Mouse (Mus musculus) ES-E14 (cell line): ENCODE data around the gene Cdc37. TPM values are rescaled to one million over a fixed set of nuclear protein-coding genes. Genes with fewer than 3 reads are reported as not detected.

Experiments used
- DNase-seq: peaks from one replicate; pipeline ENCODE4 v3.0.0-alpha.2; 2013; ENCODE audit warnings: low read depth, low spot score
- H3K27ac ChIP-seq: 2 replicates; pipeline ENCODE4 v1.5.1; 2012; ENCODE audit warnings: low read depth, mild to moderate bottlenecking, low read length, moderate library complexity, mixed read lengths; ENCODE audit not compliant: poor library complexity, insufficient read depth, severe bottlenecking
- H3K36me3 ChIP-seq: 2 replicates; pipeline ENCODE4 v1.6.1; 2012; ENCODE audit warnings: mild to moderate bottlenecking, low read length, moderate library complexity, mixed read lengths; ENCODE audit not compliant: control insufficient read depth, poor library complexity, insufficient read depth, severe bottlenecking
- H3K4me1 ChIP-seq, 2 experiments: fragments of 150-350 bp in 1 of 2; sonication (generic) in 1 of 2; 2 replicates each; pipeline ENCODE4 v1.6.1; 2012; ENCODE audit warnings: low read length in 2 of 2, mild to moderate bottlenecking in 1 of 2, mixed read lengths in 1 of 2; ENCODE audit not compliant: control insufficient read depth in 2 of 2, insufficient read depth in 2 of 2, poor library complexity in 1 of 2
- H3K4me3 ChIP-seq, 2 experiments: fragments of 150-350 bp in 1 of 2; sonication (generic) in 1 of 2; 2 replicates each; pipeline ENCODE4 v1.5.1; 2012; ENCODE audit warnings: low read length in 2 of 2, low read depth in 1 of 2, mild to moderate bottlenecking in 1 of 2, mixed read lengths in 1 of 2; ENCODE audit not compliant: insufficient read depth in 1 of 2, poor library complexity in 1 of 2, severe bottlenecking in 1 of 2
- H3K9ac ChIP-seq: 2 replicates; pipeline ENCODE4 v1.6.1; 2012; ENCODE audit warnings: low read depth, mild to moderate bottlenecking, low read length, mixed read lengths; ENCODE audit not compliant: poor library complexity, insufficient read depth, severe bottlenecking
- H3K9me3 ChIP-seq: fragments of 150-350 bp; sonication (generic); 2 replicates; pipeline ENCODE4 v1.6.1; 2012; ENCODE audit warnings: low read depth, mild to moderate bottlenecking, low read length; ENCODE audit not compliant: control insufficient read depth, insufficient read depth
- CHD2 ChIP-seq: IDR thresholded peaks from 2 replicates; pipeline ENCODE4 v1.6.1; 2014; ENCODE audit warnings: mild to moderate bottlenecking, low read depth, low read length, inconsistent platforms
- HCFC1 ChIP-seq: IDR thresholded peaks from 2 replicates; pipeline ENCODE4 v1.6.1; 2012; ENCODE audit warnings: low read length, inconsistent platforms, borderline replicate concordance; ENCODE audit not compliant: insufficient read depth
- MAFK ChIP-seq: IDR thresholded peaks from 2 replicates; pipeline ENCODE4 v1.6.1; 2014; ENCODE audit warnings: mild to moderate bottlenecking, low read depth, low read length, inconsistent platforms; ENCODE audit not compliant: insufficient read depth
- ZC3H11A ChIP-seq: IDR thresholded peaks from 2 replicates; pipeline ENCODE4 v1.6.1; 2012; ENCODE audit warnings: low read depth, mild to moderate bottlenecking, inconsistent platforms, low read length, borderline replicate concordance
- ZNF384 ChIP-seq: IDR thresholded peaks from 2 replicates; pipeline ENCODE4 v1.6.1; 2012; ENCODE audit warnings: low read depth, low read length, inconsistent platforms
- in situ Hi-C, 2 experiments: fragments of 600-800 bp; cut with MboI; formaldehyde crosslinking; loops; one replicate each; pipeline ENCODE4 v1.15.1; 2025; ENCODE audit warnings: low sequenced_read_pairs in 2 of 2, inconsistent platforms in 1 of 2; ENCODE audit not compliant: unreplicated experiment in 2 of 2
- total RNA-seq: library from RNA; depleted of rRNA; stranded (reverse); fragments of 300-350 nt; gene quantifications from 2 replicates; pipeline ENCODE4 v1.2.3, GENCODE M21; 2012

Cdc37 gene
- total RNA-seq, 1 experiment, result 165 TPM

- peaks cover 0 to 21% of the 10 kb centered on the region in 2 experiments; a peak in 2 of 4 replicates for H3K4me1 ChIP-seq
- no peaks in the 10 kb centered on the region for H3K9me3 ChIP-seq
- H3K9ac ChIP-seq, result no peak overlapping the region
- no peak overlapping the region for H3K27ac ChIP-seq
- no peak overlapping the region for H3K4me3 ChIP-seq
- no peaks in the 10 kb centered on the region for H3K36me3 ChIP-seq
- no peak for DNase-seq
- in situ Hi-C loops, result no loop called here
- TF ChIP-seq ZC3H11A (no peak), MAFK (no peak), ZNF384 (no peak), CHD2 (no peak), HCFC1 (no peak)
Observed at GRCm38 (mm10) chr9:21184733-21185132, 35.0 kb upstream of the Cdc37 start.

- in situ Hi-C loops, result no loop called here
- TF ChIP-seq HCFC1 (no peak), MAFK (no peak), ZNF384 (no peak), ZC3H11A (no peak), CHD2 (no peak)
- H3K9ac ChIP-seq, result peak overlapping the region; percentile 12
Observed at GRCm38 (mm10) chr9:21183905-21184413, 34.2 kb upstream of the Cdc37 start.

GRCm38 (mm10) chr9:21183421-21183820 lies 33.6 kb upstream of the Cdc37 start:
- TF ChIP-seq HCFC1 (no peak), CHD2 (no peak)
- no peak overlapping the region; a peak in 1 of 4 replicates for H3K4me3 ChIP-seq
- in situ Hi-C loops, result no loop called here
- no peak overlapping the region for H3K27ac ChIP-seq
- H3K9ac ChIP-seq, result no peak overlapping the region
- no peaks in the 10 kb centered on the region for H3K9me3 ChIP-seq
- no peaks in the 10 kb centered on the region for H3K36me3 ChIP-seq
- peaks cover 0 to 21% of the 10 kb centered on the region in 2 experiments; a peak in 2 of 4 replicates for H3K4me1 ChIP-seq
- DNase-seq, result no peak

More at GRCm38 (mm10) chr9:21183905-21184413, 34.2 kb upstream of the Cdc37 start:
- Histone ChIP-seq H3K4me1 (peaks cover 0 to 21% of the 10 kb centered on the region in 2 experiments; a peak in 2 of 4 replicates), H3K9me3 (no peaks in the 10 kb centered on the region), H3K4me3 (peak overlapping the region; percentile 46 to 58), H3K27ac (no peak overlapping the region), H3K36me3 (no peaks in the 10 kb centered on the region)
- no peak for DNase-seq

GRCm38 (mm10) chr9:21181421-21182220 lies 31.8 kb upstream of the Cdc37 start:
- peak; percentile 48 for DNase-seq
- Histone ChIP-seq H3K9me3 (no peaks in the 10 kb centered on the region), H3K4me3 (peak overlapping the region; percentile 48 to 64), H3K9ac (peak overlapping the region; percentile 53), H3K27ac (no peak overlapping the region), H3K4me1 (peaks cover 0 to 21% of the 10 kb centered on the region in 2 experiments; a peak in 2 of 4 replicates), H3K36me3 (no peaks in the 10 kb centered on the region)
- no peak for TF ChIP-seq CHD2
- no peak for TF ChIP-seq ZC3H11A
- no peak for TF ChIP-seq HCFC1
- TF ChIP-seq MAFK, result no peak
- TF ChIP-seq ZNF384, result no peak
- in situ Hi-C loops, result no loop called here
